Mouse (Mus musculus) yolk sac, embryonic 10.5 days (tissue): ENCODE results near the gene Gm7876.
"Not testable (repeated sequence)": the region's sequence is repeated elsewhere in the genome, so short reads cannot be mapped to it uniquely, and the experiment has no call there.

ENCODE experiments used
- DNase-seq: peaks from one replicate; pipeline ENCODE4 v3.0.0-alpha.2; 2017; ENCODE audit warnings: low spot score

Gene Gm7876

GRCm38 (mm10) chr14:4708938-4709337 is at the start of gene Gm7876:
Gene Gm7876, plus strand, starts transcription at chr14:4709238.
- not testable (repeated sequence) for DNase-seq

GRCm38 (mm10) chr14:4663892-4664291 is 45.1 kb upstream of the Gm7876 start, which contains the start of gene Gm3239:
Gene Gm3239, plus strand, starts transcription at chr14:4664192.
- DNase-seq: not testable (repeated sequence)

- DNase-seq: not testable (repeated sequence)
These were observed 17.2 kb downstream of the Gm7876 start, which contains the start of gene Gm3252 for GRCm38 (mm10) chr14:4726038-4726880. Gene Gm3252, plus strand, starts transcription at chr14:4726775.
